Mouse (Mus musculus) brain, embryonic 14.5 days (tissue): ENCODE results near the gene Kif7. TPM values are rescaled to one million over a fixed set of nuclear protein-coding genes. Genes with fewer than 3 reads are reported as not detected.
A peak's percentile ranks its signal among the peaks of the same experiment; 100 is the strongest.

Source experiments
- DNase-seq: peaks from one replicate; pipeline ENCODE4 v3.0.0-alpha.2; 2011; ENCODE audit warnings: low read depth
- CTCF ChIP-seq: fragments of 200-500 bp; IDR thresholded peaks from 2 replicates; pipeline ENCODE4 v1.5.1; 2012; ENCODE audit warnings: inconsistent platforms, mild to moderate bottlenecking, moderate library complexity, borderline replicate concordance; ENCODE audit not compliant: insufficient read depth, insufficient read length; ENCODE audit errors: extremely low read depth
- POLR2A ChIP-seq: fragments of 200-500 bp; IDR thresholded peaks from 2 replicates; pipeline ENCODE4 v1.6.1; 2012; ENCODE audit warnings: mild to moderate bottlenecking, inconsistent platforms, borderline replicate concordance; ENCODE audit not compliant: poor library complexity, insufficient read depth, insufficient read length, severe bottlenecking; ENCODE audit errors: extremely low read depth
- polyA plus RNA-seq: library from polyadenylated mRNA; depleted of rRNA; stranded (reverse); fragments of >200 nt; gene quantifications from 2 replicates; pipeline ENCODE4 v1.2.3, GENCODE M21; 2012

Kif7 gene
- polyA plus RNA-seq, 1 experiment: 4.8 TPM

DNA sequence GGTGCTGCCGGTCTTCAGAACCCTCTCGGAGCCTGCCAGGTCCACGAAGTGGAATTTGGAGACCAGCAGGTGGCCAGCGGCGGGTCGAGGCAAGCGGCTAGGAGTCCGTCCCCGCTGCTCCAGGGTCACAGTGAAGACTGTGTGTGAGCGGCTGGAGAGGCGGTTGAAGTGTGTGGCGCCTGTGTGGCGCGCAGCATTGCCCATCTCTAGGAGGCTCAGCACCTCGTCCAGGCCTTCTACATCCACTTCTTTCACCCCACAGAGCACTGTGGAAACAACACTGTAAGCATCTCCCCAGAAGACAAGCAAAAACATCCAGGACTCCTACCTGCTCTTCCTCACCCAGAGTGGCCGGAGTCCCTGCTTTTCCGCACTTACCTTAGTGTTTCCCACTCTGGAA is 4.7 kb downstream of the Kif7 start:
- TF ChIP-seq POLR2A (no peak), CTCF (no peak)
- DNase-seq: no peak

DNA sequence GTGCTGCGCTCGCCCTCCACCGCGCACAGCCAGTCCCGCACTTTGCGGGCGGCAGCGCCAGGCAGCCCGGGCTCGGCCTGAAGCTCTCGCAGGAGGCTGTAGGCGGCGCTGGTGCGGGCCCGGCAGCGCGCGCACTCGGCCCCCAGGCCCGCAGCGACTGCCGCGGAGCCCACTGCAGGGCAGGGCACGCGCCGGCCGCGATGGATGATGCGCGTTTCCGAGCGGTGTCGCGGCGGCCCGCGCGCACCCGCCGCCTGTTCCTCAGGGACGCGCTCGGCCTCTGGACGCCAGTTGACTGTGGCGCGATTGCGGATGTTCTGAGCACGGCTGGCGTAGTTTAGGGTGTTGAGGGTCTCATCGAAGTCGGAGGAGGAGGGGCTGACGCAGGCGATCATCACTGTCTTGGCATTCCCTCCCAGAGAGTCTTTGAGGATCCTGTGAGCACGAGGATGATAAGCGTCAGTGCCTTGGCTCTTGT is 5.4 kb downstream of the Kif7 start:
- TF ChIP-seq POLR2A (peak; percentile 47; the same call in 1 of the 2 replicates), CTCF (peak; percentile 63)
- DNase-seq: peak; percentile 92

DNA sequence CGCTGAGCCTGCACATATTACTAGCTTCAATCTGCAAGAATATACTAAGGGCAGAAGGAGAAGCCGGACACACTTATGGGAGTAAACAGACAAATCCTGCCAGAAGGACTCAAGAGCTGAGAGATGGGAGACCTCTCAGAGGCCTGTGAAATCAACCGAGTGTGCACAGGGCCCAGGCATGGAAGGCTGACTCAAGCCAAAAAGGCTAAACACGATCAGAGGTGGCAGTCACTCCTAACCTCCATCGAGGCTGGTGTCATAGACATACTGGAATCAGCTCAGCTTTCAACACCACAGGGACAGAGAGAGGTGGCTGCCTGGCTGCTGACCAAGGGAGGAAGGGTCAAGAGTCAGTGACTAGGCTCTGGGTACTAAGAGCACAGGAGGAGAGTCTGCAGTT is 10.3 kb downstream of the Kif7 start:
- TF ChIP-seq POLR2A: no peak
- no peak for TF ChIP-seq CTCF
- DNase-seq: no peak

DNA sequence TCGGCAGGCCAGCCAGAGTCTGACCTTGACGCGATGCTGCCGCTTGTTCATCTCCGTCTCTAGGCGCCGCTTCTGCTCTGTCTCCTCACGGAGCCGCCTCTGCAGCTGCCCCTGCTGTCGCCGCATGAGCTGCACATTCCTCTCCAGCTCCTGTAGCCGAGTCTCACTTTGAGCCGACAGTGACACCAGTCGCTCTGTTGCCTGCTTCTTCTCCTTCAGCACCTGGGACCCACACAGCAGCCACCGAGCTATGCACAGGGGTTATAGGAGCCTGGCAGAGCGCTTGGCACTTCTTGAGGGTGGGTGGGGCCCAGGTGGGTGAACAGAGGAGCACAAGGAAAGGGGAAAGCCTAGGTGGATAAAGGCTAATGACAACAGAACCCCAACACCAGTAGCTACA is 12.8 kb downstream of the Kif7 start:
- no peak for DNase-seq
- no peak for TF ChIP-seq CTCF
- no peak for TF ChIP-seq POLR2A

DNA sequence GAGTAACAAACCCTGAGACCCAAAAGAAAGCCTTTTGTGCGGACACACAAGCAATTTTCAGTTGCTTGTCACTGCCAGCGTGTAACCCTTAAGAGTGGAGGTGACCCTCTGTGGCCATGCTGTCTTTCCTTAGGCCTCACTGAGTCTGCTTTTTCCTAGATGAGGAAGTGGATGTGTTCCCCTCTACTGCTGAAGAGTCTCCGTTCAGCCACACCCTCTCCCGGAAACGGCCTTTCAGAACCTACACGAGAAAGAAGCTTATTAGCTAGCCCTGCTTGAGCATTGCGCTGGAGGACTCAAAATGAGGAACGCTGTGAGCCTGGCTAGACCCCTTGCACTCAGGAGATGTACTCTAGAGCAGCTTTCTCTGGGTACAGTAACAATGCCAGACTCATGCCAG is 19.0 kb downstream of the Kif7 start:
- no peak for TF ChIP-seq CTCF

DNA sequence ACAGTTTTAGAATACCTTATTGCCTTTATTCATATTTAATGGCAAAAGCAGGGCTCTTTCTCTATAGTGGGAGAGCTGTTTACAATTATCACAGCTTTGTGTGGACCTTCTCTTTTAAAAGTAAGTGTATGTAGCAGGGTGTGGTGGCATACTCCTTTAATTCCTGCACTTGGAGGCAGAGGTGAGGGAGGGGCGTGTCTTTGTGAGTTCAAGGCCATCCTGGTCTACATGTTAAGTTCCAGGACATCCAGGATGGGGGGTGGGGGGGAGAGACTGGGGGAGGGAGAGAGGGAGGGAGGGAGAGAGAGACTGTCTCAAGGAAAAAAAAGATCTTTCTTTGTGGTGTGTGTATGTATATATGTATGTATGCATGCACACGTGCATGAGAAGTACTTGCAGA is 35.3 kb downstream of the Kif7 start:
- TF ChIP-seq POLR2A: no peak
- no peak for TF ChIP-seq CTCF
- DNase-seq: no peak

More for the DNA sequence above, 19.0 kb downstream of the Kif7 start:
- no peak for DNase-seq

DNA sequence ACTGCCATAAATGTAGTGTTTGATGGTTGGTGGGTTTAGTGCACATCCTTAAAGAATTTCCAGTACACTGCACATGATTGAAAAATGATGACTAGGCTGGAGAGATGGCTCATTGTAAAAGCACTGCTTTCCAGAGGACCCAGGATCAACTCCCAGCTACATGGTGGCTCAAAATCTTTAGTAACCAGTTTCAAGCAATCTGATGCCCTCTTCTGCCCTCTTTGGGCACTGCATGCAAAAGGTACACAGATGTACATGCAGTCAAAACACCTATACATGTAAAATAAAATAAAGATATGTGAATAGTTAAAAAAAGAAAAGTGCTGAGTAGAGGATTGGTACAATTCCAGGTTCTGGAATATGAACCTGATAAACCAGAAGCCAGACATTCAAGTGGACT is 36.3 kb downstream of the Kif7 start:
- TF ChIP-seq CTCF (peak; percentile 36; the same call in 1 of the 2 replicates), POLR2A (no peak)
- peak; percentile 41 for DNase-seq

DNA sequence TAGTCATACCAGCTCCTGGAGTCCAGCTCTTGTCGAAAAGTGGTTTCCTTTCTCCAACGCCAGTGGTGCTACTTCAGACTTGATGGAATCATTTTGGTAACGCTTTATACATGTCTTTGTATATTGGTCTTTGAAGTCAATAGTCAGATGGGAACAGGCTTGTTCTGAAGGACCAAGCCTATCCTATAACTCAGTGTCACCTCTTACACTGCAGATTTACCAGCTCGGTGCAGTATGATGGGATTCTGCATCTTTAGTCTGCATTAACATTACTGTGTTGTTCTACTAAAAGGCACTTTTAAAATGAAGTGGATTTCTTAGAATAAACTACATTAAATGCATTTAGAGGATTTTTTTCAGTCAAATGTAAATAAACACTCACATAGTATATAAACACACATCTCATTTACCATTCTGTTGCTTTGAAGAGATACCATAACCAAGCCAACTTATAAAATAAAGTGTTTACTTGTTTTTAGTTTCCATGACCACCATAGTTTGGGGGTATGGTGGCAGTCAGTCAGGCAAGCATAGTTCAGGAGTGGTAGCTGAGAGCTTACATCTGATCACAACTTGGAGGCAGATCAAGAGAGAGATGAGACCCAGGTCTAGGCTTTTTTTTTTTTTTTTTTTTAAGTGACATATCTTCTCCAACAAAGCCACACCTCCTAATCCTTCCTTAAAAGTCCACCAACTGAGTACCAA is 44.5 kb downstream of the Kif7 start:
- TF ChIP-seq CTCF (no peak), POLR2A (no peak)
- no peak for DNase-seq

DNA sequence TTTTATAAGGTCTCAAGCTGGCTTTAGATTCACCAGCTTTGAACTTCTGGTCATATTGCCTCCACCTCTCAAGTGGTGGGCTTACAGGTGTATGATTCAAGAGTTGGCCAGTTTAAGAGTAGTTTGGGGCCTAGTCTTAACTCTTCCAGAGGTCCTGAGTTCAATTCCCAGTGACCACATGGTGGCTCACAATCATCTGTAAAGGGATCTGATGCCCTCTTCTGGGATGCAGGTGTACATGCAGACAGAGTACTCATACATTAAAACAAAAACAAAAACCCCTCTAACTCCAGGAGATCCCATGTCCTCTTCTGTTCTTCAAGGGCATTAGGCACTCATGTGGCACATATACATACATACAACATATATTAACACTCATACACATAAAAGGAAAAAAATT is 48.8 kb downstream of the Kif7 start:
- TF ChIP-seq CTCF (no peak), POLR2A (no peak)
- DNase-seq: no peak

DNA sequence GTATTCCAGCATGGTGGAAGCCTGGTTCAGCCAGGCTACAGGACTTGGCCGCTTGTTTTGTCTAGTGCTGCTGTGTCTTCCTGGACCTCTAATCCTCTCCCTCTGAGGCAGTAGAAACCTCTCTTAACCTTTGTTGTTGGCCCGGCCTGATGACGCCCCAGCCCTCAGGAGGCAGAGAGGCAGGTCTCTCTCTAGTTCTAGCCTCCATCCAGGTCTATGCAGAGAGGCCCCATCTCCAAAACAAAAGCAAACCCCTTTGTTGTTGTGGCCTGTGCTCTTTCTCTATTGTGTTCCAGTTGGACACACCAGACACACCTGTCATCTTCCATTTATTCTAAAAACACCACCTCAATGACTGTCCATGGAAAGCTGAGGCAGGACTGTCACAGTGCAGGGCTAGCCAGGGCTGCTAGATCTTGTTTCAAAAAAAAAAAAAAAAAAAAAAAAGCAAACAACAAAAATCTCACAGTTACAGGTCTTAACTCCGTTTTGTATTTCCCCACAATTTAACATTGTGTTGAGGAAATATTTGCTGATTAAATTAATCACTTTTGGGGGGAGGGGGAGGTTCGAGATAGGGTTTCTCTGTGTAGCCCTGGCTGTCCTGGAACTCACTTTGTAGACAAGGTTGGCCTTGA is 54.1 kb downstream of the Kif7 start:
- TF ChIP-seq POLR2A (no peak), CTCF (no peak)
- peak; percentile 2 for DNase-seq

DNA sequence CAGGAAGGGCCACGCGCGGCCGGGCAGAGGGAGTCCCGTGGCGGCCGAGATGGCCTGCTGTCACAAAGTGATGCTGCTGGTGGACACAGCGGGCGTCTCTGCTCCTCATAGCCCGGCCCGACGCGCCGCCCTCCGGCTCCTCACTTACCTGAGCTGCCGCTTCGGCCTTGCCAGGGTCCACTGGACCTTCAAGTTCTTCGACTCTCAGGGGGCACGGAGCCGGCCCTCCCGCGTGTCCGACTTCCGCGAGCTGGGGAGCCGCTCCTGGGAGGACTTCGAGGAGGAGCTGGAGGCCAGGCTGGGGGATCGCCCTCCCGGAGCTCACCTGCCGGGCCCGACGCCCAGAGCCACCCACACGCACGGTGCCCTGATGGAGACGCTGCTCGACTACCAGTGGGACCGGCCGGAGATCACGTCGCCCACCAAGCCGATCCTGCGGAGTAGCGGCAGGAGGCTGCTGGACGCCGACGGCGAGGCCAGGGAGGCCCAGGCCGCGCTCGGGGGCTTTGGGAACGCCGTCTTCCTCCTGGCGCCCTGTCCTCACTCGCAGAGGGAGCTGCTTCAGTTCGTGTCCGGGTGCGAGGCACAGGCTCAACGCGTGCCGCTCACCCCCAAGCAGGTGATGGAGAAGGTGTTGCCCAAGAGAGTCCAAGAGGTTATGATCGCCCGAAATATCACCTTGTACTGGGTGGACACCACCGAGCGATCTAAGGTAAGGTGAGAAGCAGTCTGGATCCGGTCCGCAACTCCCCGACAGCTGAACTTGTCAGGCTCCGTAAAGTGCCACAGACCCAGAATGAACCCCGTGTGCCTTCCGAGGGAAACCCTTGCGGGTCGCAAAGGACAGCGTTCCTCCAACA is 55.0 kb downstream of the Kif7 start:
- TF ChIP-seq CTCF: no peak
- TF ChIP-seq POLR2A: no peak
- no peak for DNase-seq
